Mouse (Mus musculus): ENCODE data around the gene Lamb1. TPM values are rescaled to one million over a fixed set of nuclear protein-coding genes. Genes with fewer than 3 reads are reported as not detected.

Gene Lamb1
- polyA plus RNA-seq, 1 experiment from 2014 or later: 60.4 TPM

DNA sequence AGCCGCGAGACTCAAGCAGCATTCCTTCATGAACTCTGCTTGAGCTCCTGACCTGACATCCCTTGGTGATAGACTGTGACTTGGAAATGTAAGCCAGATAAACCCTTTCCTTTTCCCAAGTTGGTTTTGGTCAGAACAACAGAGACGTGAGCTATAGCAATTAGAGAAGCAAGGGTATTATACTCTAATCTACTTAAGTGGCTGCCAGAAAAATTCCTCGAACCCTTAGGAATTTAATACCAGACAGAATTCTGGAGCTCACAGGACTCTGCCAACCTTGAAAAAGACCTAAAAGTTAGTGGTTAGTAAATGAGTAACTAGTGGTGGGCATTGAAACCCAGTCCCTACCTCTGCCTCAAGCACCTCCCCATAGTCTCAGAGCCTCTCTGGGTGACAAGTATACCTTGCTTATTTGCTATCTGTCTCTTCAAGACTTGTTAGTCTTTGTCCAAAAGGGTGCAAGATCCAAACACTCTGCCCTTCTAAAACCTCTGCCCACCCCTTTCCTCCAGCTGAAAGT is 18.6 kb downstream of the Lamb1 start:
- H3K4me1 ChIP-seq (replicated peaks): no peaks in the 10 kb centered on the region
- H3K9me3 ChIP-seq: no peaks in the 10 kb centered on the region
- ATAC-seq (ENCODE audit: insufficient number of reproducible peaks, insufficient read depth, low FRiP score, low TSS enrichment, low read depth): no peak
- 76% methylated on average over 4 of the region's 4 CpGs for WGBS
- H3K27ac ChIP-seq: no peak overlapping the region
- H3K4me2 ChIP-seq: no peak overlapping the region
- no peaks in the 10 kb centered on the region for H3K27me3 ChIP-seq
- H3K4me3 ChIP-seq (replicated peaks): no peak overlapping the region
- H3K9ac ChIP-seq (replicated peaks): no peak overlapping the region
- peaks cover 96% of the 10 kb centered on the region for H3K36me3 ChIP-seq

DNA sequence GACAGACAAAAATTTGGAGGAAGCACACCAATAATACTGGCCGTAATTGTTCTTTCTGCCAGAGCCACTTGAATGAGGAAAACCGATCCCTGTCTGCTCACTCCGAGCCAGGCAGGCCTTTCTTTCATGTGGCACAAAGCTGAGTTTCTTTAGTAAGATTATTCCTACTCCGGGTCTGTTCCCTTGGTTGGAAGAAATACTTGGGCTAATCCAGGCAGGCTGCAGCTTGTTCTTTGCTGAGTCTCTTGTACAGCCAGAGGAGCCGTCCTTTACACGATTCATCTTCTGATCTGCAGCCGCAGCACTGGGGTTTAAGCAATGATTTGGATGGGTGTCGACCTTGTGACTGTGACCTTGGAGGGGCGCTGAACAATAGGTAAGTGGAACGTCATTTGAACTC is 24.0 kb downstream of the Lamb1 start:
- ATAC-seq (ENCODE audit: insufficient number of reproducible peaks, insufficient read depth, low FRiP score, low TSS enrichment, low read depth): no peak
- peaks cover 84% of the 10 kb centered on the region for H3K36me3 ChIP-seq
- no peak overlapping the region for H3K9ac ChIP-seq (replicated peaks)
- 0 out of 2 replicates have a peak, but pooled peaks cover 5% of the 10 kb centered on the region for H3K9me3 ChIP-seq
- H3K27ac ChIP-seq: no peak overlapping the region
- no peak overlapping the region for H3K4me3 ChIP-seq (replicated peaks)
- 89% methylated on average over 10 of the region's 10 CpGs for WGBS
- no peaks in the 10 kb centered on the region for H3K27me3 ChIP-seq
- peaks cover 2% of the 10 kb centered on the region; the same call in 1 of the 2 replicates for H3K4me1 ChIP-seq (replicated peaks)
- H3K4me2 ChIP-seq: no peak overlapping the region

DNA sequence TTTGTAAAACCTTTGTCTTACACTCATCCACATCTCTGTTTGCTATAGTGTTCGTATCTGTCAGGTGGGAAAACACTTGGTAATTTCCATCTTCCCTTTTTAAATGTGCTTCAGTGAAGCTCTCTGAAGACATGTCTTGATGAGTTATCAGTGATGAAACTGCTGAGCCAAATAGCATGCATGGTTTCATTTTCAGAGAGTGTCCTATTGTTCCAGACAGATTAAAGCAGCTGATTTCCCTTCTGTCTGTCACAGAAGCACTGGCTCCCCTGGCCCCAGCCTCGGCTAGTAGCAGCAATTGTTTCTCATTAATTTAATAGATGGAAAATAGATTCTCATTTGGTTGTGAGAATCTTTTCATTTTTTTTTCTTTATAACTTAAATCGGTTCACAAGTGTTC is 25.9 kb downstream of the Lamb1 start:
- 0 out of 2 replicates have a peak, but pooled peaks cover 5% of the 10 kb centered on the region for H3K9me3 ChIP-seq
- peaks cover 20% of the 10 kb centered on the region for H3K4me1 ChIP-seq (replicated peaks)
- H3K9ac ChIP-seq (replicated peaks): no peak overlapping the region
- no peak for ATAC-seq (ENCODE audit: insufficient number of reproducible peaks, insufficient read depth, low FRiP score, low TSS enrichment, low read depth)
- no peak overlapping the region for H3K4me2 ChIP-seq
- H3K4me3 ChIP-seq (replicated peaks): no peak overlapping the region
- WGBS: 88% methylated on average over 3 of the region's 3 CpGs
- peaks cover 65% of the 10 kb centered on the region for H3K36me3 ChIP-seq
- H3K27ac ChIP-seq: no peak overlapping the region
- no peaks in the 10 kb centered on the region for H3K27me3 ChIP-seq

GRCm38 (mm10) chr12:31293361-31294142 is 28.5 kb downstream of the Lamb1 start:
- WGBS: 72% methylated on average over 15 of the region's 15 CpGs
- no peak overlapping the region for H3K9ac ChIP-seq (replicated peaks)
- H3K4me1 ChIP-seq (replicated peaks): peaks cover 35% of the 10 kb centered on the region
- ATAC-seq (ENCODE audit: insufficient number of reproducible peaks, insufficient read depth, low FRiP score, low TSS enrichment, low read depth): no peak
- no peak overlapping the region for H3K27ac ChIP-seq
- H3K4me2 ChIP-seq: no peak overlapping the region
- H3K4me3 ChIP-seq (replicated peaks): no peak overlapping the region
- no peaks in the 10 kb centered on the region for H3K27me3 ChIP-seq
- peaks cover 52% of the 10 kb centered on the region for H3K36me3 ChIP-seq
- H3K9me3 ChIP-seq: 0 out of 2 replicates have a peak, but pooled peaks cover 5% of the 10 kb centered on the region

DNA sequence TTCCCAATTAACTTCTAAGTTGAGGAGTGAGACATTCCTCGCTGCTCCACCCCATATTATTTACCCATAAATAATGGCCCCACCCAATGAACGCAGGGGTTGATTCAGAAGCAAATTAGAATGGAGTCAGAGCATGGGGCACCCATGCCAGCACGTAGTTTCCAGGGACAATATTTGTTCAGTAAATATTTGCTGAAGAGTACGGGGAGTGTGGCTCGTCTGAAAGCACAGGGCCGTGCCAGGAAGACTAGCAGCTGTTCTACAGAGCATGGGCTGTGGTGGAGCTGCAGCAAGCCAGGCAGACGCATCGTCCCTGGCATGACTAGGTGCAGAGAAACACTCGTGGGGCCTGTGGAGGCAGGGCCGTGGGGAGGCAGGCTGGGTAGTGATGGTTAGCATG is 29.5 kb downstream of the Lamb1 start:
- 49% methylated on average over 10 of the region's 10 CpGs for WGBS
- H3K4me1 ChIP-seq (replicated peaks): peaks cover 35% of the 10 kb centered on the region
- H3K4me2 ChIP-seq: no peak overlapping the region
- peaks cover 52% of the 10 kb centered on the region for H3K36me3 ChIP-seq
- H3K4me3 ChIP-seq (replicated peaks): no peak overlapping the region
- no peak overlapping the region for H3K9ac ChIP-seq (replicated peaks)
- ATAC-seq (ENCODE audit: insufficient number of reproducible peaks, insufficient read depth, low FRiP score, low TSS enrichment, low read depth): no peak
- no peaks in the 10 kb centered on the region for H3K9me3 ChIP-seq
- H3K27ac ChIP-seq: peak overlapping the region; percentile 58
- no peaks in the 10 kb centered on the region for H3K27me3 ChIP-seq

DNA sequence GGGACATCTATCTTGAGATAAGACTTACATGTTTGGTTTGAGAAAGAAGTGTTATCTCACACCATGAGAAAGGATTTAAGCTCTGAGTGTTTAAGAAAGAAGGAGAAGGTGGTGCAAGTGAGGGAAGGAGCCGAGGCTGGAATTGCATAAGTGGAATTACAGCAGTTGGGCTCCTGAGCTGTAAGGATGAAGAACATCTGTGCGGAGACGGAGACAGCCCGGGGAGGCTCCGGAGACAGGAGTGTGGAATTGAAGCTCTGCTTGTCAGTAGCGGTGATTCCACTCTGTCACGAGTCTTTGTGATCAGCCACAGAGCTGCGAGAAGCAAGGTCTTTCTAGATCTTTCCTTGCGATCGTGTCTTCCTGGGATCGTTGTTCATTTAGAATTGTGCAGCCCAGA is 30.0 kb downstream of the Lamb1 start:
- Histone ChIP-seq H3K36me3 (peaks cover 55% of the 10 kb centered on the region), H3K4me1 (replicated peaks) (peaks cover 35% of the 10 kb centered on the region), H3K9ac (replicated peaks) (no peak overlapping the region; the same call in 1 of the 2 replicates), H3K27ac (peak overlapping the region; percentile 58; the same call in 1 of the 2 replicates), H3K4me3 (replicated peaks) (no peak overlapping the region), H3K9me3 (no peaks in the 10 kb centered on the region), H3K4me2 (no peak overlapping the region), H3K27me3 (no peaks in the 10 kb centered on the region)
- 44% methylated on average over 11 of the region's 11 CpGs for WGBS
- no peak for ATAC-seq (ENCODE audit: insufficient number of reproducible peaks, insufficient read depth, low FRiP score, low TSS enrichment, low read depth)

- H3K4me3 ChIP-seq (replicated peaks): no peak overlapping the region
- WGBS: 2% methylated on average over 3 of the region's 3 CpGs
- H3K9ac ChIP-seq (replicated peaks): no peak overlapping the region; the same call in 1 of the 2 replicates
- peaks cover 35% of the 10 kb centered on the region for H3K4me1 ChIP-seq (replicated peaks)
- ATAC-seq (ENCODE audit: insufficient number of reproducible peaks, insufficient read depth, low FRiP score, low TSS enrichment, low read depth): 0 out of 2 replicates have a peak, but pooled peaks have one; percentile 67
- no peaks in the 10 kb centered on the region for H3K27me3 ChIP-seq
- H3K27ac ChIP-seq: peak overlapping the region; percentile 58; the same call in 1 of the 2 replicates
- H3K36me3 ChIP-seq: peaks cover 55% of the 10 kb centered on the region
- H3K9me3 ChIP-seq: no peaks in the 10 kb centered on the region
- no peak overlapping the region for H3K4me2 ChIP-seq
Observed at GRCm38 (mm10) chr12:31295505-31295904, 30.5 kb downstream of the Lamb1 start.

DNA sequence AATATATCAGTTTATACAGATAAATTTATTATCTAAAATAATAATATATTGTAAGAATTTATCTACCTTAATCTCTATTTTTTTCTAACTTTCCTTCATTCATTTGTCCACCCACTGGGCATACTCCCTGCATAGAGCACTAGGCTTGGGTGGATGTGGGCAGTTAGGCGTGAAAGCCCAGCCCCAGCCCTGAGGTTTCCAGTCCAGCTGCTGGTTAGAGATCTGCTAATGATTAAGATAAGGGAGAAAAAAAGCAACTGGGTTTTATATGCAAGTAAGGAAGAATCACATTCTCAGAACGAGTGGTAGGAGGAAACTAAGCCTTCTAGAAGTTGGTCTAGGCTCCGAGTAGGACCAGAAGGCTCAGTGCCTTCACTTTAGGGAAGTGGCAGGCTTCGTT is 31.1 kb downstream of the Lamb1 start:
- H3K4me3 ChIP-seq (replicated peaks): no peak overlapping the region

GRCm38 (mm10) chr12:31298122-31298521 is 33.1 kb downstream of the Lamb1 start:
- H3K9ac ChIP-seq (replicated peaks): 0 out of 2 replicates have a peak overlapping the region, but pooled peaks have one; percentile 8
- no peaks in the 10 kb centered on the region for H3K9me3 ChIP-seq
- H3K4me2 ChIP-seq: no peak overlapping the region
- no peaks in the 10 kb centered on the region for H3K27me3 ChIP-seq
- ATAC-seq (ENCODE audit: insufficient number of reproducible peaks, insufficient read depth, low FRiP score, low TSS enrichment, low read depth): no peak
- H3K4me3 ChIP-seq (replicated peaks): no peak overlapping the region
- peaks cover 59% of the 10 kb centered on the region for H3K36me3 ChIP-seq
- 91% methylated on average over 4 of the region's 4 CpGs for WGBS
- H3K27ac ChIP-seq: no peak overlapping the region
- peaks cover 40% of the 10 kb centered on the region for H3K4me1 ChIP-seq (replicated peaks)

More for the DNA sequence above, 31.1 kb downstream of the Lamb1 start:
- 0 out of 2 replicates have a peak overlapping the region, but pooled peaks have one; percentile 17 for H3K27ac ChIP-seq
- no peaks in the 10 kb centered on the region for H3K9me3 ChIP-seq
- no peak for ATAC-seq (ENCODE audit: insufficient number of reproducible peaks, insufficient read depth, low FRiP score, low TSS enrichment, low read depth)
- peaks cover 35% of the 10 kb centered on the region for H3K4me1 ChIP-seq (replicated peaks)
- H3K36me3 ChIP-seq: peaks cover 55% of the 10 kb centered on the region
- H3K27me3 ChIP-seq: no peaks in the 10 kb centered on the region
- 41% methylated on average over 4 of the region's 4 CpGs for WGBS
- H3K4me2 ChIP-seq: no peak overlapping the region
- no peak overlapping the region for H3K9ac ChIP-seq (replicated peaks)

GRCm38 (mm10) chr12:31298530-31298929 is 33.5 kb downstream of the Lamb1 start:
- peaks cover 40% of the 10 kb centered on the region for H3K4me1 ChIP-seq (replicated peaks)
- no peak for ATAC-seq (ENCODE audit: insufficient number of reproducible peaks, insufficient read depth, low FRiP score, low TSS enrichment, low read depth)
- H3K36me3 ChIP-seq: peaks cover 63% of the 10 kb centered on the region
- 91% methylated on average over 8 of the region's 8 CpGs for WGBS
- no peak overlapping the region for H3K27ac ChIP-seq
- H3K4me3 ChIP-seq (replicated peaks): no peak overlapping the region
- H3K4me2 ChIP-seq: no peak overlapping the region
- H3K9me3 ChIP-seq: no peaks in the 10 kb centered on the region
- no peaks in the 10 kb centered on the region for H3K27me3 ChIP-seq
- H3K9ac ChIP-seq (replicated peaks): no peak overlapping the region

- Histone ChIP-seq H3K9me3 (no peaks in the 10 kb centered on the region), H3K9ac (replicated peaks) (no peak overlapping the region), H3K36me3 (peaks cover 69% of the 10 kb centered on the region), H3K4me1 (replicated peaks) (peaks cover 37% of the 10 kb centered on the region), H3K4me3 (replicated peaks) (no peak overlapping the region), H3K27me3 (no peaks in the 10 kb centered on the region), H3K4me2 (no peak overlapping the region), H3K27ac (no peak overlapping the region)
- WGBS: 96% methylated on average over 3 of the region's 3 CpGs
- no peak for ATAC-seq (ENCODE audit: insufficient number of reproducible peaks, insufficient read depth, low FRiP score, low TSS enrichment, low read depth)
Observed at GRCm38 (mm10) chr12:31299126-31299525, 34.1 kb downstream of the Lamb1 start.

Data from limb, embryonic 12.5 days (tissue).